Mouse (Mus musculus) thymus, adult 2 months (tissue): ENCODE data around the gene Gm28230. TPM values are rescaled to one million over a fixed set of nuclear protein-coding genes. Genes with fewer than 3 reads are reported as not detected.

Experiments
- DNase-seq: peaks from one replicate; pipeline ENCODE4 v3.0.0; 2021
- H3K27ac ChIP-seq: fragments of 200-500 bp; 2 replicates; pipeline ENCODE4 v1.5.1; 2012; ENCODE audit warnings: low read length, control low read depth; ENCODE audit not compliant: control insufficient read depth, insufficient read depth
- H3K27me3 ChIP-seq: fragments of 200-500 bp; 2 replicates; pipeline ENCODE4 v1.6.1; 2012; ENCODE audit warnings: mild to moderate bottlenecking, low read length, moderate library complexity, mixed read lengths; ENCODE audit not compliant: control insufficient read depth, insufficient read depth
- H3K36me3 ChIP-seq: fragments of 200-500 bp; 2 replicates; pipeline ENCODE4 v1.6.1; 2012; ENCODE audit warnings: mild to moderate bottlenecking, low read length, moderate library complexity; ENCODE audit not compliant: control insufficient read depth, insufficient read depth
- H3K4me1 ChIP-seq: fragments of 200-500 bp; replicated peaks from 2 replicates; pipeline ENCODE4 v1.6.1; 2012; ENCODE audit warnings: low read length; ENCODE audit not compliant: control insufficient read depth, insufficient read depth
- H3K4me3 ChIP-seq: fragments of 200-500 bp; 2 replicates; pipeline ENCODE4 v1.5.1; 2012; ENCODE audit warnings: mild to moderate bottlenecking, low read length, control low read depth, moderate library complexity; ENCODE audit not compliant: control insufficient read depth, insufficient read depth
- CTCF ChIP-seq: fragments of 200-500 bp; IDR thresholded peaks from 2 replicates; pipeline ENCODE4 v1.5.1; 2012; ENCODE audit warnings: mild to moderate bottlenecking, control low read depth, low read length, moderate library complexity, borderline replicate concordance; ENCODE audit not compliant: control insufficient read depth, poor library complexity, insufficient read depth; ENCODE audit errors: extremely low read depth
- POLR2A ChIP-seq: fragments of 200-500 bp; IDR thresholded peaks from 2 replicates; pipeline ENCODE4 v1.6.1; 2012; ENCODE audit warnings: mild to moderate bottlenecking, low read length, control low read depth, moderate library complexity; ENCODE audit not compliant: control insufficient read depth, poor library complexity, insufficient read depth; ENCODE audit errors: extremely low read depth
- WGBS: fragments of 180-500 bp; shearing (Covaris S2); methylation state at CpG from one replicate; pipeline ENCODE4 v1.1.7; 2018; 5-methylcytosine and 5-hydroxymethylcytosine counted together
- polyA plus RNA-seq: library from polyadenylated mRNA; depleted of rRNA; stranded (reverse); fragments of >200 nt; gene quantifications from 2 replicates; pipeline ENCODE4 v1.2.3, GENCODE M21; 2012

The Gm28230 gene
- polyA plus RNA-seq, 1 experiment, result 0.31 TPM

DNA sequence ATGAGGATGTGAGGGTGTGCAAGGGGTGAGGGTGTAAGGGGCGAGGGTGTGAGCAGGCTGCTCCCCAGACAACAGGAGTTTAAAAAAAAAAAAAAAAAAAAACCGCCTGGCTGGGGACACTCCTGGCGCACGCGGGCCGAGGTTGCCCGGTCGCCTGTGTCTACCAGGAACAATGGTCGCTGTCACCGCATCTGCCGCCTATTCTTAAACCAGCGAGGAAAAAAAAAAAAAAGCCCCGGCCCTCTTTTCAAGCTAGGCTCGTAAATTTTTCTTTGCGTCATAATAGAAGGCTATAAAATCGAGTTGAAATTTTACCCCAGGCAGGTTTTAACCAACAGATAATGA lies 6.8 kb downstream of the Gm28230 start:
- H3K27me3 ChIP-seq, result peaks cover 16% of the 10 kb centered on the region
- no peak overlapping the region for H3K4me3 ChIP-seq
- 4% methylated on average over 16 of the region's 16 CpGs for WGBS
- DNase-seq, result no peak
- H3K36me3 ChIP-seq, result no peaks in the 10 kb centered on the region
- H3K27ac ChIP-seq, result no peak overlapping the region
- TF ChIP-seq CTCF, result no peak
- no peak for TF ChIP-seq POLR2A
- H3K4me1 ChIP-seq, result no peaks in the 10 kb centered on the region

DNA sequence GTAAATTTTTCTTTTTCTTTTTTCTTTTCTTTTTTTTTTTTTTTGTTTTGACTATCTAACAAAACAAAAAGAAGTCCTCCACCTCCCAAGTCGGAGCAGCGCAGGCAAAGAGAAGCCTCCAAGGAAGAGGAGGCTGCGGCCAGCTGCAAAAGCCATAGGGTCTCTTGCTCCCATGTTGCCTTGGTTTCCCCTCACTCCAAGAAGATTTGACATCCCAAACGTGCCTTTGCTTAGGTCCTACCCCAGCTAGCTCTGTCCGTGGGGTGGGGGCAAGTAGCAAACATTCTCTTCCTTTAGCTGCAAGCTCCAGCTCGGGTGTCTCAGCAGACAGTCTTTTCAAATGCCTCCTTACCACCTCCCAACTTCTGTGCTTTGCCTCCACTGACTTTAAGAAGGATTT lies 7.2 kb downstream of the Gm28230 start:
- H3K27me3 ChIP-seq, result peaks cover 20% of the 10 kb centered on the region
- no peaks in the 10 kb centered on the region for H3K36me3 ChIP-seq
- H3K4me3 ChIP-seq, result no peak overlapping the region
- no peaks in the 10 kb centered on the region for H3K4me1 ChIP-seq
- H3K27ac ChIP-seq, result no peak overlapping the region
- 9% methylated on average over 6 of the region's 6 CpGs for WGBS
- no peak for TF ChIP-seq CTCF
- TF ChIP-seq POLR2A, result no peak
- DNase-seq, result no peak

DNA sequence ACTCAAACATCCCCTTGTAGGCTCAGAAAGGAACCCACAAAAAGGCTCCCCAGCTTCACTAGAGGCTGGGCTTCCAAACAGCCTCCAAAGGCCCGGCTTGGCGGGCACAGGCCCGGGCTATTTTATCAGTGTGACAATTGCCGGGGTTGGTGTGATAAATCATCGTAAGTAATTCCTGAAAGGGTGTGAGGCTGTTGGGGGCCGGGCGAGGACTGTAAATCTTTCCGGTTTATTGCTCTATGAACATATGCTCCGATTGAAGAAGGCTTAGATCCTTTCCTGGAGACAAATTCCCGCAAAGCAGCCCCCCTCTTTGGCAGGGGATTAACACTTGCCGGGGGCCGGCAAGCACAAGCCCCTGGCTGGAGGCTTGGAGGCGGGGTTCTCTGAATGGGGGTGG lies 7.9 kb downstream of the Gm28230 start:
- 13% methylated on average over 13 of the region's 13 CpGs for WGBS
- no peaks in the 10 kb centered on the region for H3K36me3 ChIP-seq
- H3K27me3 ChIP-seq, result peaks cover 26% of the 10 kb centered on the region
- H3K4me1 ChIP-seq, result no peaks in the 10 kb centered on the region
- TF ChIP-seq CTCF (no peak), POLR2A (no peak)
- no peak overlapping the region for H3K4me3 ChIP-seq
- DNase-seq, result no peak
- H3K27ac ChIP-seq, result no peak overlapping the region

DNA sequence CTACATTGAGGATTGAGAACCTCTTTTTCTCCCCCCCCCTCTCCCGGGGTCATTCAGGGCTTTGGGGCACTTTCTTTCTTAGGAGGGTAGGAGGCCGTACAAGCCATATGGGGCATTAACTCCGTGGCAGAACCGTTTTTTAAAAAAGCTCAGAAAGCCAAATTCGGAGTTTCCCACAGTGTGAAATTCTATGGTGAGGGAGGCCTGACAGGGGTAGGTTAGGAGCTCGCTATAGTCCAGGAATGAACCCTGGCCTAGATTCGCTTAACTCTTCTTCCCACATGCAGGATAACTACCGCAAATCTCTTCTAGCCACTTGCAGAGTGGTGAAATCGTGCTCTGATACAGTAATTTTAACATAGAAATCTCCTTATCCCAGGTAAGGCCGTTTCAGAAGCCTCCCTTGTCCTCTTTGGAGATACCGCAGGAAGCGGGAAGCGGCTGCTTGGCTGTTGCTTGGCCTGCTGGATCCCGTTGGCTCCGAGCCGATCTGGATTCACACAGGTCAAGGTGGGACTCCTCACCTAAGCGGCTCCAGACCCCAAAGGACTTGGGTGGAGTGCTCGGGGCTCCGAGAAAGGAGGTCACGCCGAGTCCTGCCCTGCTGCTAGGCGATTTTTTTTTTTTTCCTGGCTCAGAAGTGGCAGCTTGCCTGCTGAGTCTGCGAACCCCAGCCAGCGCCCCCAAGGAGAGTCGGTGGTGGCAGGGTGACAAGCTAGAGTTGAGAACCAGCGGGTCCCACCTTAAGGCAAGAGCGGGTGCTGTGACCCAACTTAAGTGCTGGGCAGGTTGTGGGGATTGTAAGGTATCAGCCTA lies 8.7 kb downstream of the Gm28230 start:
- Histone ChIP-seq H3K4me1 (no peaks in the 10 kb centered on the region), H3K27me3 (peaks cover 32% of the 10 kb centered on the region), H3K36me3 (no peaks in the 10 kb centered on the region), H3K4me3 (no peak overlapping the region), H3K27ac (no peak overlapping the region)
- no peak for DNase-seq
- 23% methylated on average over 27 of the region's 27 CpGs for WGBS
- TF ChIP-seq POLR2A, result no peak

DNA sequence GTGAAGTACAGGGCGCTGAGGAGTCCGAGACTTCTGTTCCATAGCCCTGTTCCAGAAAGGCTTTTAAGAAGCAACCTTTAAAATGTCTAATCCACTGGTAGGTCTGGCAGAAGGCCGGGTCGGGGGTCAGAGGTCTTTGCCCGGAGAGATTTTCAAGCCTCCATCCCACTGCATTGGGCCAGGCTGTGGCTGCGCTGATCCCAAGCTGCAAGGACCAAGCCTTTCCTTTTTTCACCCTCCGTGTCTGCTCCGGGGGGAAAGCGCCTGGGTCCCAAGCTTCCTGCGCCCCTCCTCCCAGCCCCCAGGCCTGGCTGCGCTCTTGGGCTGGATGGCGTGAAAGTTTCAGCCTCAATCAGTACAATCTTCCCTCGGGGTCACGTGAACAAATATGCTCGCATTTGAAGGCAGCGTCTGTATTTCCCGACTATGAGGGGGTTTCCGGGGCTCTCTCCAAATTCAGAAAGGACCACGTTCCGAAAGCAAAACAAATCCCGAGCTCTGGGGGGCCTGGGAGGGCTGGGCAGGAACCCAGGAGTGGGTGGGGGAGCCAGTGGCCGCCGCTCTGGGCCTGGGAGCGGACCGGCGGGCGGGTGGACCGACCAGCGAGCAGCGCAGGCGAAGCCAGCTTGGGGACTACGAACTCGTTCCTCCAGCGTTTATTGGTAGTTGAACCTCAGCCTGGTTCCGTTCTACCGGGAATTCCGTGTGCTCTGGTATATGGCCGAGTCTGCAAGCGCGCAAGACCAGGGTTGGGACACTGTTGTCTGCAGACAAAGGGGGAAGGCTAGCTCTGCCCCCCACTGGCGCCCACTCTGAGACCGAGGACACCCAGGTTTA lies 9.5 kb downstream of the Gm28230 start:
- Histone ChIP-seq H3K4me1 (no peaks in the 10 kb centered on the region), H3K27ac (no peak overlapping the region), H3K27me3 (peaks cover 40% of the 10 kb centered on the region), H3K4me3 (no peak overlapping the region), H3K36me3 (no peaks in the 10 kb centered on the region)
- DNase-seq, result no peak
- TF ChIP-seq CTCF (no peak), POLR2A (no peak)
- WGBS, result 7% methylated on average over 42 of the region's 42 CpGs

DNA sequence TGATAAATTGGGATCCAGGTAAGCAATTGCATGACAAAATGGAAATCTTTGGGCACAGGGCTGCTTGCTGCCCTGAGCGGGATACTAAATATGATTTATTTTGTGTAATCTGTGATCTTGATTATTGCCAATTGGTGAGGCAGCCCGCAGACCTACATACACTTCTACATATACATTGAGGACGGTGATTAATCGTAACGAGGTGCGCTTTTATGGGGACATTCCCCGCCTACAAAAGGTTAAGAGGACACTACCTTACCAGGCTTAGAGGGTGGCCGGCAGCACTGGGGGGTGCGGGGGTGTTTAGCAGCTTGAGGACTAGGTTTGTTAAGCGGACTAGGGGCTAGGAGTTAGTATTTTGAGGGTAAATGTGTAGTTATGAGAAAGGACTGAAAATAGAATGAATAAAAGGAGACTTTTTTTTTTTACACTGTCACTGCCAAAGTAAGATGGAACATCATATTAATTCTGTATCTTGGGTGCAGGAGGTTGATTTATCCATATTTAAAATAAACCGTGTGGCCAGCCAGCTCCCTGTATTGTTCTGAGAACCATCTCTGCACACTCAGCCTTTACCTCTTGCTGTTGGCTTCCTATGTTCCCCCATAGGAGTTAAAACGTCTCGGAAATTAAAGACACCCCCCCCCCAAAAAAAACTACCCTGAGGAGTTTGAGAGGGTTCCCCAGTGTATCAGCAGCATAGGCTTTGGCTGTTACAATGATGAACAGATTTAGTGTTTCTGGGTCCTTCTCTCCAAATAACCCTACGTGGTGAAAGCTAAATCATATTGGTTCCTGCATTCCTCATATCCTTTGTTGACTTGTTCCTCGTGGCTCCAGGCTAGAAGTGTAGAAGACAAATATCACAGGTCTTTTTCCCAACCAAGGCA lies 10.4 kb downstream of the Gm28230 start:
- H3K36me3 ChIP-seq, result no peaks in the 10 kb centered on the region
- 25% methylated on average over 15 of the region's 15 CpGs for WGBS
- peaks cover 40% of the 10 kb centered on the region for H3K27me3 ChIP-seq
- TF ChIP-seq POLR2A (no peak), CTCF (no peak)
- no peaks in the 10 kb centered on the region for H3K4me1 ChIP-seq
- no peak overlapping the region for H3K27ac ChIP-seq
- DNase-seq, result no peak
- no peak overlapping the region for H3K4me3 ChIP-seq
